ENCODE assay signal across 8 mouse cellular contexts in genomic region chr2:30783346-30783745, GRCm38 (mm10). TPM values are rescaled to one million over a fixed set of nuclear protein-coding genes. Genes with fewer than 3 reads are reported as not detected.
DNase-seq lines count a peak whose midpoint lies in the region; ATAC-seq lines count a peak whose summit lies in the region.

No protein-coding gene starts in this region.

- H3K4me2 ChIP-seq in forebrain, embryonic 16.5 days (ENCODE audit: low read length) = peak overlapping the region; percentile 54
- peak overlapping the region; percentile 61 for H3K4me2 ChIP-seq in liver, embryonic 16.5 days (ENCODE audit: low read depth, low read length)
- peak overlapping the region; percentile 49 for H3K4me2 ChIP-seq in neural tube, embryonic 13.5 days

- no peaks in the 10 kb centered on the region for H3K36me3 ChIP-seq in forebrain, embryonic 16.5 days (ENCODE audit: control insufficient read depth, insufficient read depth)
- no peaks in the 10 kb centered on the region for H3K36me3 ChIP-seq in liver, embryonic 16.5 days (ENCODE audit: control insufficient read depth, insufficient read depth)
- no peaks in the 10 kb centered on the region for H3K36me3 ChIP-seq in neural tube, embryonic 13.5 days

- H3K4me1 ChIP-seq in forebrain, embryonic 16.5 days (replicated peaks; ENCODE audit: control insufficient read depth, insufficient read depth, low read length) = peaks cover 24% of the 10 kb centered on the region
- H3K4me1 ChIP-seq in liver, embryonic 16.5 days (ENCODE audit: control insufficient read depth, low read depth, low read length) = peaks cover 16% of the 10 kb centered on the region
- peaks cover 45% of the 10 kb centered on the region for H3K4me1 ChIP-seq in neural tube, embryonic 13.5 days (replicated peaks)

- peak overlapping the region; percentile 25; the same call in 1 of the 2 replicates for H3K4me3 ChIP-seq in forebrain, embryonic 16.5 days (replicated peaks; ENCODE audit: low read length)
- H3K4me3 ChIP-seq in liver, embryonic 16.5 days (ENCODE audit: low read depth, low read length) = no peak overlapping the region
- peak overlapping the region; percentile 18 for H3K4me3 ChIP-seq in neural tube, embryonic 13.5 days

- H3K27me3 ChIP-seq in forebrain, embryonic 16.5 days (replicated peaks; ENCODE audit: control insufficient read depth, insufficient read depth, low read length) = no peaks in the 10 kb centered on the region
- peaks cover 15% of the 10 kb centered on the region for H3K27me3 ChIP-seq in liver, embryonic 16.5 days (ENCODE audit: control insufficient read depth, insufficient read depth, low read depth, low read length)
- H3K27me3 ChIP-seq in neural tube, embryonic 13.5 days = no peaks in the 10 kb centered on the region

- intact Hi-C loops in heart, postnatal 36 days (cut with DNase I) = no loop called here

- no peak overlapping the region for H3K27ac ChIP-seq in forebrain, embryonic 16.5 days (ENCODE audit: low read length)
- no peak overlapping the region for H3K27ac ChIP-seq in liver, embryonic 16.5 days (ENCODE audit: low read length)
- H3K27ac ChIP-seq in neural tube, embryonic 13.5 days (replicated peaks) = peak overlapping the region; percentile 68

- peak; percentile 31 for DNase-seq in A20 (ENCODE audit: low read depth, low spot score)
- DNase-seq in brain, adult 2 months (ENCODE audit: low read depth, low spot score) = peak; percentile 90
- peak; percentile 72 to 75 for DNase-seq in heart, postnatal 36 days
- peak; percentile 81 for DNase-seq in layer of hippocampus, adult 11-12 months (ENCODE audit: low spot score)

- ATAC-seq in forebrain, embryonic 16.5 days = peak; percentile 64
- 0 out of 2 replicates have a peak, but pooled peaks have one; percentile 28 for ATAC-seq in liver, embryonic 16.5 days (ENCODE audit: low read depth)
- ATAC-seq in neural tube, embryonic 13.5 days (ENCODE audit: low read depth) = peak; percentile 24
- ATAC-seq in monocyte, adult 5-6 weeks (replicated peaks; ENCODE audit: insufficient number of reproducible peaks, low FRiP score, low TSS enrichment, poor library complexity, severe bottlenecking) = no peak

- 0% methylated on average over 12 of the region's 13 CpGs for WGBS in forebrain, embryonic 16.5 days
- WGBS in liver, embryonic 16.5 days (ENCODE audit: insufficient replicate concordance) = 1% methylated on average over 13 of the region's 13 CpGs
- under 1% methylated on average over 12 of the region's 13 CpGs for WGBS in neural tube, embryonic 13.5 days

- no peaks in the 10 kb centered on the region for H3K9me3 ChIP-seq in forebrain, embryonic 16.5 days (ENCODE audit: control insufficient read depth, low read length)
- no peaks in the 10 kb centered on the region for H3K9me3 ChIP-seq in liver, embryonic 16.5 days (replicated peaks; ENCODE audit: control insufficient read depth, low read length)
- H3K9me3 ChIP-seq in neural tube, embryonic 13.5 days = no peaks in the 10 kb centered on the region

- peak overlapping the region; percentile 41 for H3K9ac ChIP-seq in forebrain, embryonic 16.5 days (replicated peaks; ENCODE audit: low read depth, low read length)
- H3K9ac ChIP-seq in liver, embryonic 16.5 days (ENCODE audit: low read depth, low read length) = peak overlapping the region; percentile 22; the same call in 1 of the 2 replicates
- peak overlapping the region; percentile 51 for H3K9ac ChIP-seq in neural tube, embryonic 13.5 days

RNA-seq across cellular contexts. Expression of gene 1700001O22Rik, which starts 20.1 kb away (rescaled TPM):
- polyA plus RNA-seq in forebrain, embryonic 16.5 days (2015; fragmentation: Nextera tagmentation; extraction: Ambion mirVana) = 2.1 and 2.9 TPM in 2 replicates
- under 1 TPM; 0.67 to 0.76 TPM for total RNA-seq in heart, postnatal 36 days (2021)
- polyA plus RNA-seq in liver, embryonic 16.5 days (2015; fragmentation: Nextera tagmentation; extraction: Ambion mirVana) = 0.09 TPM in 1 of 2 replicates, not detected in the other
- 0.91 and 1.3 TPM in 2 replicates for polyA plus RNA-seq in neural tube, embryonic 13.5 days (2015; fragmentation: Nextera tagmentation; extraction: Ambion mirVana)
- 0.68 TPM in 1 of 3 replicates, not detected in the others for total RNA-seq in monocyte, adult 5-6 weeks (2017)

RNA-seq across cellular contexts. Expression of gene Ntmt1, which starts 24.3 kb away (rescaled TPM):
- 120 and 121 TPM in 2 replicates for polyA plus RNA-seq in forebrain, embryonic 16.5 days (2015; fragmentation: Nextera tagmentation; extraction: Ambion mirVana)
- total RNA-seq in heart, postnatal 36 days (2021) = 10 to 100 TPM; 23.4 to 27.8 TPM
- 23.2 and 24.9 TPM in 2 replicates for polyA plus RNA-seq in liver, embryonic 16.5 days (2015; fragmentation: Nextera tagmentation; extraction: Ambion mirVana)
- 101 and 107 TPM in 2 replicates for polyA plus RNA-seq in neural tube, embryonic 13.5 days (2015; fragmentation: Nextera tagmentation; extraction: Ambion mirVana)
- total RNA-seq in monocyte, adult 5-6 weeks (2017) = 7.1 to 15.9 TPM (median 9.9 TPM) in 3 replicates

RNA-seq across cellular contexts. Expression of gene Asb6, which starts 46.8 kb away (rescaled TPM):
- 41.2 and 47.2 TPM in 2 replicates for polyA plus RNA-seq in forebrain, embryonic 16.5 days (2015; fragmentation: Nextera tagmentation; extraction: Ambion mirVana)
- 1 to 10 TPM; 7.3 to 8.1 TPM for total RNA-seq in heart, postnatal 36 days (2021)
- 27.8 and 29.1 TPM in 2 replicates for polyA plus RNA-seq in liver, embryonic 16.5 days (2015; fragmentation: Nextera tagmentation; extraction: Ambion mirVana)
- polyA plus RNA-seq in neural tube, embryonic 13.5 days (2015; fragmentation: Nextera tagmentation; extraction: Ambion mirVana) = 38.2 and 39.8 TPM in 2 replicates
- 20.4 to 45.6 TPM (median 27.7 TPM) in 3 replicates for total RNA-seq in monocyte, adult 5-6 weeks (2017)

RNA-seq across cellular contexts. Expression of gene Prrx2, which starts 51.4 kb away (rescaled TPM):
- 1.9 and 4.0 TPM in 2 replicates for polyA plus RNA-seq in forebrain, embryonic 16.5 days (2015; fragmentation: Nextera tagmentation; extraction: Ambion mirVana)
- total RNA-seq in heart, postnatal 36 days (2021) = 1 to 10 TPM in 1 of 2 experiments, under 1 TPM in 1; 0.41 to 1.1 TPM
- 0.18 TPM in 1 of 2 replicates, not detected in the other for polyA plus RNA-seq in liver, embryonic 16.5 days (2015; fragmentation: Nextera tagmentation; extraction: Ambion mirVana)
- 1.7 and 4.9 TPM in 2 replicates for polyA plus RNA-seq in neural tube, embryonic 13.5 days (2015; fragmentation: Nextera tagmentation; extraction: Ambion mirVana)
- total RNA-seq in monocyte, adult 5-6 weeks (2017) = not detected in 3 replicates

Comparison
In these comparisons a context has a peak if more than half of its experiments do, and no peak if none do; other contexts are left out.
1. DNase-seq: peak in every context shown above with its lines; median percentile 90 in brain, adult 2 months; 81 in layer of hippocampus, adult 11-12 months; 74 in heart, postnatal 36 days; 31 in A20.